ENCODE assay signal across 31 mouse cellular contexts in the genomic region with DNA sequence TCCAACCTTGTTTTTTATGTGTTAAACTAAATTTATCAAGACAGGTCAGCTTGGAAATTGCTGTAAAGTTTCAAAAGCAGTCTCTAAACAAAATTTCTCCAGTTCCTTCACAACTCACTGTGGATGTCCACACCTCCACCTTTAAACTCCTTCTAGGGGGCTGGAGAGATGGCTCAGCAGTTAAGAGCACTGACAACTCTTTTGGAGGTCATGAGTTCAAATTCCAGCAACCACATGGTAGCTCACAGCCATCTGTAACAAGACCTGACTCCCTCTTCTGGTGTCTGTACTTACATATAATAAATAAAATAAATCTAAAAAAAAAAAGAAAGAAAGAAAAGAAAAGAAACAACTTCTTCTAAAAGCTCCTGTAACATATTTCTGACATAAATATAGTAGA.
"Had no signal": no experiment of that assay in that cellular context is flagged by ENCODE, and none has a peak within 500 bp of the region (broad histone marks: within the 10 kb centered on the region; RNA-seq: fewer than 3 reads in every experiment).

No protein-coding gene starts in this region.

- DNase-seq: heart, postnatal 10 days; heart, postnatal 14 days; heart, postnatal 36 days; heart, postnatal 4 days; kidney, adult 11 months; kidney, adult 18-20 months; kidney, adult 2 months; kidney, adult 8-10 months; kidney, adult 9 months; kidney, postnatal 10 days; kidney, postnatal 14 days; kidney, postnatal 25 days; kidney, postnatal 36 days; kidney, postnatal 4 days; layer of hippocampus, adult 9-11 months; layer of hippocampus, postnatal 36 days had no signal

- H3K36me3 ChIP-seq: heart, embryonic 12.5 days; heart, embryonic 13.5 days; heart, embryonic 15.5 days; hindbrain, embryonic 10.5 days; hindbrain, embryonic 12.5 days; hindbrain, embryonic 13.5 days; hindbrain, embryonic 15.5 days; intestine, embryonic 15.5 days; kidney, embryonic 15.5 days had no signal

- H3K27me3 ChIP-seq: heart, embryonic 12.5 days; heart, embryonic 13.5 days; heart, embryonic 15.5 days; hindbrain, embryonic 12.5 days; hindbrain, embryonic 13.5 days; hindbrain, embryonic 15.5 days; intestine, embryonic 15.5 days; kidney, embryonic 15.5 days had no signal

- H3K4me2 ChIP-seq: heart, embryonic 11.5 days; heart, embryonic 12.5 days; heart, embryonic 13.5 days; heart, embryonic 15.5 days; hindbrain, embryonic 12.5 days; hindbrain, embryonic 13.5 days; hindbrain, embryonic 14.5 days; hindbrain, embryonic 15.5 days; intestine, embryonic 15.5 days; kidney, embryonic 15.5 days had no signal

- H3K4me3 ChIP-seq: heart, embryonic 12.5 days; heart, embryonic 13.5 days; heart, embryonic 15.5 days; hindbrain, embryonic 10.5 days; hindbrain, embryonic 12.5 days; hindbrain, embryonic 13.5 days; hindbrain, embryonic 15.5 days; intestine, embryonic 15.5 days; kidney, embryonic 15.5 days; layer of hippocampus, adult 2 months; left cerebral cortex, adult 2 months had no signal

- H3K27ac ChIP-seq: heart, embryonic 13.5 days; heart, embryonic 15.5 days; hindbrain, embryonic 10.5 days; hindbrain, embryonic 12.5 days; hindbrain, embryonic 13.5 days; hindbrain, embryonic 14.5 days; hindbrain, embryonic 15.5 days; hindbrain, postnatal 0 days; intestine, embryonic 15.5 days; kidney, embryonic 15.5 days; kidney, postnatal 0 days; layer of hippocampus, adult 2 months; left cerebral cortex, adult 2 months had no signal

- H3K4me1 ChIP-seq: intestine, embryonic 15.5 days had no signal
